Mouse (Mus musculus) C2C12 (cell line): ENCODE data around the gene Ptpn18. TPM values are rescaled to one million over a fixed set of nuclear protein-coding genes. Genes with fewer than 3 reads are reported as not detected.

Source experiments
- H3K27me3 ChIP-seq: one replicate; pipeline ENCODE4 v1.6.1; 2011; ENCODE audit not compliant: control insufficient read depth, insufficient read depth, insufficient read length
- H3K36me3 ChIP-seq: one replicate; pipeline ENCODE4 v1.6.1; 2011; ENCODE audit not compliant: control insufficient read depth, insufficient read depth
- H3K4me3 ChIP-seq: one replicate; pipeline ENCODE4 v1.5.1; 2011; ENCODE audit warnings: mild to moderate bottlenecking, control low read depth; ENCODE audit not compliant: poor library complexity, insufficient read depth, severe bottlenecking
- H3K79me2 ChIP-seq: one replicate; pipeline ENCODE4 v1.6.1; 2011; ENCODE audit not compliant: control insufficient read depth, insufficient read depth
- H3K79me3 ChIP-seq: one replicate; pipeline ENCODE4 v1.6.1; 2011; ENCODE audit warnings: low read depth, control low read depth
- H3ac ChIP-seq: one replicate; pipeline ENCODE3; 2011; ENCODE audit warnings: low read depth; ENCODE audit not compliant: control insufficient read depth, insufficient read length
- CEBPB ChIP-seq: IDR thresholded peaks from one replicate; pipeline ENCODE4 v1.6.1; 2011; ENCODE audit warnings: low read depth, mild to moderate bottlenecking, control low read depth, moderate library complexity
- CTCF ChIP-seq: IDR thresholded peaks from one replicate; pipeline ENCODE4 v1.5.1; 2011; ENCODE audit not compliant: control insufficient read depth, insufficient read depth, insufficient read length
- FOSL1 ChIP-seq: IDR thresholded peaks from one replicate; pipeline ENCODE4 v1.8.0; 2011; ENCODE audit warnings: mild to moderate bottlenecking, low read length; ENCODE audit not compliant: poor library complexity, insufficient read depth, severe bottlenecking
- MAX ChIP-seq: IDR thresholded peaks from one replicate; pipeline ENCODE4 v1.6.1; 2011; ENCODE audit warnings: mild to moderate bottlenecking, control low read depth
- MYOD1 ChIP-seq: IDR thresholded peaks from one replicate; pipeline ENCODE4 v1.6.1; 2011; ENCODE audit warnings: low read depth; ENCODE audit not compliant: control insufficient read depth, insufficient read length
- MYOG ChIP-seq: IDR thresholded peaks from one replicate; pipeline ENCODE4 v1.6.1; 2011; ENCODE audit not compliant: control insufficient read depth, insufficient read length; ENCODE audit errors: extremely low read depth
- USF1 ChIP-seq: IDR thresholded peaks from one replicate; pipeline ENCODE4 v1.6.1; 2011; ENCODE audit warnings: low read depth, mild to moderate bottlenecking, control low read depth, moderate library complexity
- polyA plus RNA-seq: library from polyadenylated mRNA; unstranded; fragments of >200 nt; fragmentation: generic; extraction: Trizol; gene quantifications from one replicate; pipeline ENCODE4 v1.2.1, GENCODE M21; 2012; ENCODE audit warnings: missing spikeins

The Ptpn18 gene
- polyA plus RNA-seq, 1 experiment: not detected

- peaks cover 25% of the 10 kb centered on the region for H3K27me3 ChIP-seq
- H3K79me2 ChIP-seq: no peaks in the 10 kb centered on the region
- H3K4me3 ChIP-seq: no peak overlapping the region
- no peaks in the 10 kb centered on the region for H3K79me3 ChIP-seq
- H3ac ChIP-seq: no peak overlapping the region
- TF ChIP-seq CEBPB (no peak), USF1 (no peak), MYOD1 (no peak), MYOG (no peak), MAX (no peak), FOSL1 (no peak), CTCF (no peak)
- H3K36me3 ChIP-seq: no peaks in the 10 kb centered on the region
These were observed 8.9 kb downstream of the Ptpn18 start for GRCm38 (mm10) chr1:34468500-34468899.

- no peak for TF ChIP-seq FOSL1
- H3K36me3 ChIP-seq: no peaks in the 10 kb centered on the region
- H3K4me3 ChIP-seq: no peak overlapping the region
- H3K79me3 ChIP-seq: no peaks in the 10 kb centered on the region
- no peak overlapping the region for H3ac ChIP-seq
- no peaks in the 10 kb centered on the region for H3K79me2 ChIP-seq
- peaks cover 28% of the 10 kb centered on the region for H3K27me3 ChIP-seq
These were observed 10.2 kb downstream of the Ptpn18 start for GRCm38 (mm10) chr1:34469801-34470200.

DNA sequence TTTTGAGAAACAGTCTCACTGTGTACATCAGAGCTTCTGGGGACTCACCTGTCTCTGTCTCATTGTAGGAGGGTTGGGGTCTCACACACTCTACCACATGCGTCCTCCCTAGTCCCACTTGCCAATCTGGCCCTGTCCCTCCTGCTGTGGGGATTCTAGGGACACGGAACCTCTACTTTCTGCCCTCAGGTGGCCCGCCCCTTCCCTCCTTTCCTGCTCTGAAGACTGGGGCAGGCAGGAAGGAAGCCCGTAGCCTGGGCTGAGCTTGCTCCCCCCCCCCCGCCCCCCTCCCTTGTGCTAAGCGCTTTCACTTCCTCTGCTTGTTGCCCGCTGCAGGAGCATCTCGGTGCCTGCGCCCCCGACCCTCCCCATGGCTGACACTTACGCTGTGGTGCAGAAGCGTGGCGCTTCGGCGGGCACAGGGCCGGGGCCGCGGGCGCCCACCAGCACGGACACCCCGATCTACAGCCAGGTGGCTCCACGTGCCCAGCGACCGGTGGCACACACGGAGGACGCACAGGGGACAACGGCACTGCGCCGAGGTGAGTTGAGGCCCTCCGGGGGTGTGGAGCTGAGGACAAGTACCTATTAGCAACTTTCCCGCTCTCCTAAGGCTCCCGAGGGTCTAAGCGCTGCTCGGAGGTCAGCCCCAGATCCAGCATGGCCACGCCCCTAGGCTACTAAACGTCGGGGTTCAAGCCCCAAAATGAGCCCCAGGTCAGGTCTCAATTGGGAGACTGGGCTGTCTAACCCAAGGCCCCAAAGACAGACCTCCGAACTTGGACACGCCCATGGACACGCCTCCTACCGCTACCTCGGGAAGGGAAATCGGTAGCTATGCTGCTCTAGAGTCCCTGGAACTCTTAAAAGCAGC is 13.1 kb downstream of the Ptpn18 start:
- TF ChIP-seq MAX (no peak), CEBPB (no peak), USF1 (no peak), FOSL1 (no peak), MYOG (no peak), CTCF (no peak), MYOD1 (no peak)
- Histone ChIP-seq H3ac (no peak overlapping the region), H3K27me3 (peaks cover 32% of the 10 kb centered on the region), H3K36me3 (no peaks in the 10 kb centered on the region), H3K79me2 (no peaks in the 10 kb centered on the region), H3K4me3 (no peak overlapping the region), H3K79me3 (no peaks in the 10 kb centered on the region)

DNA sequence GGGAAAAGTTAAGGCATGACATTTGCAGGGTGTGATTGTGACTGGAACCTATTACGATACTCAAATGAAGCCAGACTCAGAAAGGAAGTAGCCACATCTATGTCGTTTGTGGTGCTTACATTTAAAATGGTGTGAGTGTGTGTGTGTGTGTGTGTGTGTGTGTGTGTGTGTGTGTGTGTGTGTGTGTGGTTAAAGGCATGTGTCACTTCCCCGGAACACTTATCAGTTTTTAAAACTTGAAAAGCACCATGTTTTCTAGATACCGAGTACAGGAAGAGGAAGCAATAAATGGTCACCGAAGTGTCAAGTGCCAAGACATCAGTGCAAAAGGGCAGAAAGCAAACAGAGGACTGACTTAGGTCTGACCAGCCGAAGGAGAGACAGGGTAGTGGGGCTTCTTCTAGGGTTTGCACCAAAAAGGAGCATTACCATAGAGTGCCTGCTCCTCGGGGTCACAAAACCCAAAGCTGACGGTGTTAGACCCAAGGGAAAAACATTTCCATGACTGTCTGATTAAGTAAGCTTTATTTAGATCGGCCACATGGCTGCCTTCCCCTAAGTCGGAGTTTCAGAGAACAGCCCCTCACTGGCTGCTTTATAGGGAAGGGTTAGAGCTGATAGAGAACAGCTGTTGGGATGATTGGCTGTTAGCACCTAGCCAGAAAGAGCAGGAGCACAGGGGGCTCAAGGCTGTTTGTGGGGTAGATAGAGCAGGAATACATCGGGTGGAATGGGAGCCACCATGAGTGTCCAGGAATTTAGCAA is 19.5 kb downstream of the Ptpn18 start:
- Histone ChIP-seq H3K36me3 (no peaks in the 10 kb centered on the region), H3K27me3 (peaks cover 11% of the 10 kb centered on the region), H3K4me3 (no peak overlapping the region), H3ac (no peak overlapping the region), H3K79me2 (no peaks in the 10 kb centered on the region), H3K79me3 (no peaks in the 10 kb centered on the region)
- TF ChIP-seq MYOG (no peak), USF1 (no peak), MYOD1 (no peak), MAX (no peak), CEBPB (no peak), CTCF (no peak), FOSL1 (no peak)

GRCm38 (mm10) chr1:34480801-34481200 is 21.2 kb downstream of the Ptpn18 start:
- Histone ChIP-seq H3K79me2 (no peaks in the 10 kb centered on the region), H3K79me3 (no peaks in the 10 kb centered on the region), H3K4me3 (no peak overlapping the region), H3K27me3 (peaks cover 11% of the 10 kb centered on the region), H3ac (no peak overlapping the region), H3K36me3 (no peaks in the 10 kb centered on the region)
- TF ChIP-seq CTCF: no peak
- TF ChIP-seq USF1: no peak
- TF ChIP-seq MYOD1: no peak
- TF ChIP-seq FOSL1: no peak
- no peak for TF ChIP-seq CEBPB
